Mouse (Mus musculus): Measurements from ENCODE around the gene Atxn3. TPM values are rescaled to one million over a fixed set of nuclear protein-coding genes. Genes with fewer than 3 reads are reported as not detected.

The Atxn3 gene
- polyA plus RNA-seq, 1 experiment from 2014 or later = 12.2 TPM

- Histone ChIP-seq H3K4me1 (peaks cover 16% of the 10 kb centered on the region), H3K9ac (no peak overlapping the region), H3K27me3 (no peaks in the 10 kb centered on the region), H3K9me3 (replicated peaks) (no peaks in the 10 kb centered on the region), H3K36me3 (peaks cover 11% of the 10 kb centered on the region), H3K4me3 (replicated peaks) (peak overlapping the region; percentile 94), H3K4me2 (replicated peaks) (peak overlapping the region; percentile 68), H3K27ac (replicated peaks) (no peak overlapping the region)
- no peak for ATAC-seq (ENCODE audit: insufficient number of reproducible peaks, low FRiP score, low TSS enrichment, low read depth)
- WGBS = 89% methylated on average over 3 of the region's 3 CpGs
These were observed 46.7 kb downstream of the Atxn3 start for GRCm38 (mm10) chr12:101911346-101911745.

GRCm38 (mm10) chr12:101910360-101910759, 47.7 kb downstream of the Atxn3 start:
- WGBS = 94% methylated on average over 6 of the region's 6 CpGs
- ATAC-seq (ENCODE audit: insufficient number of reproducible peaks, low FRiP score, low TSS enrichment, low read depth) = no peak

GRCm38 (mm10) chr12:101905817-101906216, 52.2 kb downstream of the Atxn3 start:
- 78% methylated on average over 12 of the region's 12 CpGs for WGBS
- H3K4me1 ChIP-seq = no peaks in the 10 kb centered on the region
- H3K9me3 ChIP-seq (replicated peaks) = no peaks in the 10 kb centered on the region
- no peak overlapping the region for H3K27ac ChIP-seq (replicated peaks)
- no peak overlapping the region for H3K9ac ChIP-seq
- no peak overlapping the region for H3K4me3 ChIP-seq (replicated peaks)
- no peak for ATAC-seq (ENCODE audit: insufficient number of reproducible peaks, low FRiP score, low TSS enrichment, low read depth)
- no peaks in the 10 kb centered on the region for H3K27me3 ChIP-seq
- H3K36me3 ChIP-seq = peaks cover 29% of the 10 kb centered on the region
- H3K4me2 ChIP-seq (replicated peaks) = no peak overlapping the region

More at GRCm38 (mm10) chr12:101910360-101910759, 47.7 kb downstream of the Atxn3 start:
- peaks cover 16% of the 10 kb centered on the region for H3K4me1 ChIP-seq
- H3K36me3 ChIP-seq = peaks cover 11% of the 10 kb centered on the region
- H3K9ac ChIP-seq = no peak overlapping the region
- H3K4me3 ChIP-seq (replicated peaks) = no peak overlapping the region
- no peak overlapping the region for H3K4me2 ChIP-seq (replicated peaks)
- H3K27ac ChIP-seq (replicated peaks) = no peak overlapping the region
- no peaks in the 10 kb centered on the region for H3K27me3 ChIP-seq
- no peaks in the 10 kb centered on the region for H3K9me3 ChIP-seq (replicated peaks)

GRCm38 (mm10) chr12:101904906-101905305, 53.1 kb downstream of the Atxn3 start:
- Histone ChIP-seq H3K27ac (replicated peaks) (no peak overlapping the region), H3K36me3 (peaks cover 31% of the 10 kb centered on the region), H3K9ac (no peak overlapping the region), H3K27me3 (no peaks in the 10 kb centered on the region), H3K4me1 (no peaks in the 10 kb centered on the region), H3K4me2 (replicated peaks) (no peak overlapping the region), H3K9me3 (replicated peaks) (no peaks in the 10 kb centered on the region), H3K4me3 (replicated peaks) (no peak overlapping the region)
- 82% methylated on average over 4 of the region's 4 CpGs for WGBS
- no peak for ATAC-seq (ENCODE audit: insufficient number of reproducible peaks, low FRiP score, low TSS enrichment, low read depth)

GRCm38 (mm10) chr12:101904170-101904569, 53.9 kb downstream of the Atxn3 start:
- no peak for ATAC-seq (ENCODE audit: insufficient number of reproducible peaks, low FRiP score, low TSS enrichment, low read depth)
- no peaks in the 10 kb centered on the region for H3K9me3 ChIP-seq (replicated peaks)
- no peak overlapping the region for H3K4me2 ChIP-seq (replicated peaks)
- no peak overlapping the region for H3K9ac ChIP-seq
- WGBS = 91% methylated on average over 3 of the region's 3 CpGs
- no peak overlapping the region for H3K27ac ChIP-seq (replicated peaks)
- H3K36me3 ChIP-seq = peaks cover 32% of the 10 kb centered on the region
- H3K4me1 ChIP-seq = no peaks in the 10 kb centered on the region
- no peaks in the 10 kb centered on the region for H3K27me3 ChIP-seq
- H3K4me3 ChIP-seq (replicated peaks) = no peak overlapping the region

GRCm38 (mm10) chr12:101899671-101900245, 58.3 kb downstream of the Atxn3 start:
- H3K36me3 ChIP-seq = peaks cover 25% of the 10 kb centered on the region; the same call in 1 of the 2 replicates
- H3K4me2 ChIP-seq (replicated peaks) = no peak overlapping the region
- H3K27me3 ChIP-seq = no peaks in the 10 kb centered on the region
- no peak for ATAC-seq (ENCODE audit: insufficient number of reproducible peaks, low FRiP score, low TSS enrichment, low read depth)
- no peak overlapping the region for H3K9ac ChIP-seq
- 86% methylated on average over 2 of the region's 2 CpGs for WGBS
- no peak overlapping the region for H3K4me3 ChIP-seq (replicated peaks)
- no peaks in the 10 kb centered on the region for H3K4me1 ChIP-seq
- no peaks in the 10 kb centered on the region for H3K9me3 ChIP-seq (replicated peaks)
- no peak overlapping the region for H3K27ac ChIP-seq (replicated peaks)

- Histone ChIP-seq H3K9ac (no peak overlapping the region), H3K9me3 (replicated peaks) (no peaks in the 10 kb centered on the region), H3K4me3 (replicated peaks) (no peak overlapping the region), H3K4me2 (replicated peaks) (no peak overlapping the region), H3K27ac (replicated peaks) (no peak overlapping the region), H3K4me1 (no peaks in the 10 kb centered on the region), H3K36me3 (peaks cover 28% of the 10 kb centered on the region; the same call in 1 of the 2 replicates), H3K27me3 (no peaks in the 10 kb centered on the region)
- ATAC-seq (ENCODE audit: insufficient number of reproducible peaks, low FRiP score, low TSS enrichment, low read depth) = no peak
- 95% methylated on average over 8 of the region's 8 CpGs for WGBS
These were observed 59.1 kb downstream of the Atxn3 start for GRCm38 (mm10) chr12:101898966-101899365.

- Histone ChIP-seq H3K9me3 (replicated peaks) (no peaks in the 10 kb centered on the region), H3K27me3 (no peaks in the 10 kb centered on the region), H3K9ac (no peak overlapping the region), H3K36me3 (peaks cover 36% of the 10 kb centered on the region), H3K4me3 (replicated peaks) (no peak overlapping the region), H3K4me1 (no peaks in the 10 kb centered on the region), H3K4me2 (replicated peaks) (no peak overlapping the region), H3K27ac (replicated peaks) (no peak overlapping the region)
- no peak for ATAC-seq (ENCODE audit: insufficient number of reproducible peaks, low FRiP score, low TSS enrichment, low read depth)
- 76% methylated on average over 7 of the region's 7 CpGs for WGBS
These were observed 60.9 kb downstream of the Atxn3 start for GRCm38 (mm10) chr12:101897113-101897512.

- no peak overlapping the region for H3K9ac ChIP-seq
- no peaks in the 10 kb centered on the region for H3K4me1 ChIP-seq
- H3K4me3 ChIP-seq (replicated peaks) = no peak overlapping the region
- no peaks in the 10 kb centered on the region for H3K27me3 ChIP-seq
- ATAC-seq (ENCODE audit: insufficient number of reproducible peaks, low FRiP score, low TSS enrichment, low read depth) = no peak
- H3K27ac ChIP-seq (replicated peaks) = no peak overlapping the region
- no peaks in the 10 kb centered on the region for H3K9me3 ChIP-seq (replicated peaks)
- no peak overlapping the region for H3K4me2 ChIP-seq (replicated peaks)
- H3K36me3 ChIP-seq = peaks cover 50% of the 10 kb centered on the region
- 85% methylated on average over 8 of the region's 8 CpGs for WGBS
These were observed 64.8 kb downstream of the Atxn3 start for GRCm38 (mm10) chr12:101893296-101893695.

GRCm38 (mm10) chr12:101892832-101893231, 65.2 kb downstream of the Atxn3 start:
- Histone ChIP-seq H3K9ac (no peak overlapping the region), H3K36me3 (peaks cover 51% of the 10 kb centered on the region), H3K4me1 (no peaks in the 10 kb centered on the region), H3K4me2 (replicated peaks) (no peak overlapping the region), H3K4me3 (replicated peaks) (no peak overlapping the region), H3K27ac (replicated peaks) (no peak overlapping the region), H3K9me3 (replicated peaks) (no peaks in the 10 kb centered on the region), H3K27me3 (no peaks in the 10 kb centered on the region)
- ATAC-seq (ENCODE audit: insufficient number of reproducible peaks, low FRiP score, low TSS enrichment, low read depth) = no peak
- 95% methylated on average over 2 of the region's 2 CpGs for WGBS

GRCm38 (mm10) chr12:101891066-101891465, 67.0 kb downstream of the Atxn3 start:
- Histone ChIP-seq H3K27ac (replicated peaks) (no peak overlapping the region), H3K27me3 (no peaks in the 10 kb centered on the region), H3K4me1 (no peaks in the 10 kb centered on the region), H3K36me3 (peaks cover 62% of the 10 kb centered on the region), H3K9me3 (replicated peaks) (no peaks in the 10 kb centered on the region), H3K4me2 (replicated peaks) (no peak overlapping the region), H3K4me3 (replicated peaks) (no peak overlapping the region), H3K9ac (no peak overlapping the region)
- ATAC-seq (ENCODE audit: insufficient number of reproducible peaks, low FRiP score, low TSS enrichment, low read depth) = no peak
- WGBS = 90% methylated on average over 5 of the region's 5 CpGs

GRCm38 (mm10) chr12:101889351-101889750, 68.7 kb downstream of the Atxn3 start:
- no peak overlapping the region for H3K4me2 ChIP-seq (replicated peaks)
- no peaks in the 10 kb centered on the region for H3K4me1 ChIP-seq
- H3K36me3 ChIP-seq = peaks cover 70% of the 10 kb centered on the region
- H3K27ac ChIP-seq (replicated peaks) = no peak overlapping the region
- WGBS = 98% methylated on average over 3 of the region's 3 CpGs
- no peak overlapping the region for H3K9ac ChIP-seq
- H3K4me3 ChIP-seq (replicated peaks) = no peak overlapping the region
- H3K9me3 ChIP-seq (replicated peaks) = no peaks in the 10 kb centered on the region
- ATAC-seq (ENCODE audit: insufficient number of reproducible peaks, low FRiP score, low TSS enrichment, low read depth) = no peak
- no peaks in the 10 kb centered on the region for H3K27me3 ChIP-seq
